Mouse (Mus musculus) CD4-positive, CD25-positive, alpha-beta regulatory T cell, adult 4 months (primary cell): Measurements from ENCODE around the gene Ldhc. TPM values are rescaled to one million over a fixed set of nuclear protein-coding genes. Genes with fewer than 3 reads are reported as not detected.
"Not testable (repeated sequence)": the region's sequence is repeated elsewhere in the genome, so short reads cannot be mapped to it uniquely, and the experiment has no call there.

Experiments used
- ATAC-seq: one replicate; pipeline ENCODE4 v1.8.0; 2017
- polyA plus RNA-seq, 2 experiments: library from polyadenylated mRNA; unstranded; fragments of 100-300 nt; shearing (Covaris generic); gene quantifications; one replicate each; pipeline ENCODE4 v1.2.1; 2017

The Ldhc gene
- polyA plus RNA-seq, 2 experiments from 2014 or later = not detected

- ATAC-seq = no peak
Observed at GRCm38 (mm10) chr7:46843576-46843975, 17.4 kb upstream of the Ldhc start.

GRCm38 (mm10) chr7:46845211-46845977, 15.6 kb upstream of the Ldhc start:
- ATAC-seq = peak; percentile 82

- peak; percentile 50 for ATAC-seq
Observed at GRCm38 (mm10) chr7:46845978-46846485, 15.0 kb upstream of the Ldhc start.

- peak; percentile 64 for ATAC-seq
Observed at GRCm38 (mm10) chr7:46846486-46847244, 14.3 kb upstream of the Ldhc start.

GRCm38 (mm10) chr7:46849287-46849686, 11.7 kb upstream of the Ldhc start:
- ATAC-seq = no peak

GRCm38 (mm10) chr7:46851026-46851425, 10.0 kb upstream of the Ldhc start:
- ATAC-seq = no peak

GRCm38 (mm10) chr7:46852666-46853065, 8.3 kb upstream of the Ldhc start:
- no peak for ATAC-seq

GRCm38 (mm10) chr7:46853365-46853764, 7.6 kb upstream of the Ldhc start:
- no peak for ATAC-seq

- no peak for ATAC-seq
Observed at GRCm38 (mm10) chr7:46855866-46856560, 5.0 kb upstream of the Ldhc start.

GRCm38 (mm10) chr7:46857436-46857835, 3.6 kb upstream of the Ldhc start:
- no peak for ATAC-seq

- no peak for ATAC-seq
Observed at GRCm38 (mm10) chr7:46859031-46859430, 2.0 kb upstream of the Ldhc start.

- ATAC-seq = no peak
Observed at GRCm38 (mm10) chr7:46871988-46872387, 11.0 kb downstream of the Ldhc start.

- ATAC-seq = no peak
Observed at GRCm38 (mm10) chr7:46876841-46877240, 15.8 kb downstream of the Ldhc start.

GRCm38 (mm10) chr7:46877255-46877654, 16.3 kb downstream of the Ldhc start:
- ATAC-seq = no peak

GRCm38 (mm10) chr7:46879851-46880250, 18.8 kb downstream of the Ldhc start:
- ATAC-seq = no peak

- no peak for ATAC-seq
Observed at GRCm38 (mm10) chr7:46880992-46881391, 20.0 kb downstream of the Ldhc start.

- ATAC-seq = not testable (repeated sequence)
Observed at GRCm38 (mm10) chr7:46881941-46882340, 20.9 kb downstream of the Ldhc start.

- no peak for ATAC-seq
Observed at GRCm38 (mm10) chr7:46883304-46883703, 22.3 kb downstream of the Ldhc start.

- ATAC-seq = no peak
Observed at GRCm38 (mm10) chr7:46895511-46895910, 34.5 kb downstream of the Ldhc start.

GRCm38 (mm10) chr7:46899343-46899742, 38.3 kb downstream of the Ldhc start:
- peak; percentile 69 for ATAC-seq

GRCm38 (mm10) chr7:46911250-46911649, 50.2 kb downstream of the Ldhc start:
- no peak for ATAC-seq

GRCm38 (mm10) chr7:46916376-46916775, 55.4 kb downstream of the Ldhc start:
- ATAC-seq = no peak
